8 mouse cellular contexts compared by ENCODE assay signal in the genomic region with DNA sequence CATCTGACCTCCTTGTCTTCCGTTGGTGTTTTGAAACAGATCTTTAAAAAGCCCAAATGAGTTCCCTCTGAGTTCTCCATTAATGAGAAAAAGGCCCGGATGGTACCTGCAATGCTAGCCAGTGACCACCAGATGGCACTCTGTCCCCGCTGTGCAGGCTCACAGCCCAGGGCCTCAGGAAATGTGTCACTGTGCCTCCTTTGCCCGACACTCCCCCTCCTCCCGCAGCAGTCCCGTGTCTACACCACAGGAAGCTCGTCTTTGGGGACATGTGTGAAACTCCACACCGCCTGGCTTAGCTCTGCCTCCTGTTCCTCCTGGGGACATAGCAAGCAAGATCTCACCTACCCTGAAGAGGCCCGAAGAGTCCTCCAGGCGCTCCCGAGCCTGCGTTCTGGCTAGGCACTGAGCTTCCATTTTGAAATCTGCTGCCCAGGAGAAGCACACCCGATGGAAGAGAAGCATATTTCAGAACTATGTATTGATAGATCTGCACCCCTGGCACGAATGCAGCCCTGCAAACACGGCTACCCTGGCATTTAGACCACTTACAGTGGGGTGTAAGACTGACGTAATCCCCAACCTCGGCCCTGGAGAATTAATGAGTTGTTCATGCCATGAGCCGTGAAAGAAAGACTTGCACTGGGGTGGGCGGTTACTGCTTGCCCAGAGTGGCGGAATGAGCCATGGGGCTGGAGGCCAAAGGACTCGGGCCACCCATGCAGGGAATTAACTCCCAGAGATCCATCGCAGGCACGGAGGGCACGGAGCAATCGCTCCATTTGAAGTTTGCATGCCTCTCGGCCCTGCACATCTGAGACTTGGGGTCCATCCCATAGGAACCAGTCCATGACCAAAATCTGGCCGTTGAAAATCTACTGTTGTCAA. TPM values are rescaled to one million over a fixed set of nuclear protein-coding genes. Genes with fewer than 3 reads are reported as not detected.
A peak's percentile ranks its signal among the peaks of the same experiment; 100 is the strongest.
DNase-seq lines count a peak whose midpoint lies in the region; ATAC-seq and TF ChIP-seq lines count a peak whose summit lies in the region.

No protein-coding gene starts in this region.

- peak; percentile 99 for TF ChIP-seq CTCF in cortical plate, adult 2 months (IDR thresholded peaks at IDR 0.05; ENCODE audit: extremely low read depth, insufficient read depth, low read length)

- TF ChIP-seq POLR2A in cortical plate, adult 2 months (IDR thresholded peaks at IDR 0.05; ENCODE audit: extremely low read depth, insufficient read depth, low read length): peak; percentile 53; the same call in 1 of the 2 replicates

- peak overlapping the region; percentile 53 for H3K27ac ChIP-seq in cortical plate, adult 2 months (ENCODE audit: insufficient read depth, low read length)

- peak overlapping the region; percentile 13 for H3K4me3 ChIP-seq in cortical plate, adult 2 months (ENCODE audit: insufficient read depth, low read length)

- peak; percentile 100 for ATAC-seq in activated CD4-positive, CD25-positive, alpha-beta regulatory T cell, adult 4 months
- peak; percentile 94 for ATAC-seq in megakaryocyte progenitor cell, adult 5-6 weeks (replicated peaks; ENCODE audit: poor library complexity)

- peaks cover 3% of the 10 kb centered on the region; the same call in 1 of the 2 replicates for H3K4me1 ChIP-seq in cortical plate, adult 2 months (ENCODE audit: control insufficient read depth, insufficient read depth, low read length)

- peak; percentile 88 for DNase-seq in gastrocnemius, postnatal 10 days
- peak; percentile 95 for DNase-seq in induced T-regulatory cell, adult 2 months (ENCODE audit: low read depth)
- DNase-seq in left cerebral cortex, adult 9 months (ENCODE audit: low spot score in 2 of 2): peak; percentile 84 to 98
- peak; percentile 87 for DNase-seq in right cerebral cortex, postnatal 14 days
- peak; percentile 86 to 91 for DNase-seq in urinary bladder, postnatal 36 days (ENCODE audit: low spot score in 2 of 2)

RNA-seq across cellular contexts. Expression of a gene that starts 22.9 kb away (rescaled TPM):
- polyA plus RNA-seq in activated CD4-positive, CD25-positive, alpha-beta regulatory T cell, adult 4 months (2017; shearing (Covaris generic)): 1 to 10 TPM; 2.0 to 2.6 TPM
- polyA plus RNA-seq in cortical plate, adult 2 months (2012; rRNA removed): 5.5 and 6.2 TPM in 2 replicates
- 1 to 10 TPM; 5.4 to 6.0 TPM for total RNA-seq in gastrocnemius, postnatal 10 days (2021)
- total RNA-seq in megakaryocyte progenitor cell, adult 5-6 weeks (2015): 10.3 and 12.5 TPM in 2 replicates
- 6.4 and 11.4 TPM in 2 replicates for total RNA-seq in megakaryocyte progenitor cell, adult 5-6 weeks (2017)

Comparison
In these comparisons a context has a peak if more than half of its experiments do, and no peak if none do; other contexts are left out.
1. Peak in every context shown above with its lines: DNase-seq, ATAC-seq, H3K4me3 ChIP-seq and H3K27ac ChIP-seq.